Mouse (Mus musculus): Measurements from ENCODE around the gene Wipi2.

DNA sequence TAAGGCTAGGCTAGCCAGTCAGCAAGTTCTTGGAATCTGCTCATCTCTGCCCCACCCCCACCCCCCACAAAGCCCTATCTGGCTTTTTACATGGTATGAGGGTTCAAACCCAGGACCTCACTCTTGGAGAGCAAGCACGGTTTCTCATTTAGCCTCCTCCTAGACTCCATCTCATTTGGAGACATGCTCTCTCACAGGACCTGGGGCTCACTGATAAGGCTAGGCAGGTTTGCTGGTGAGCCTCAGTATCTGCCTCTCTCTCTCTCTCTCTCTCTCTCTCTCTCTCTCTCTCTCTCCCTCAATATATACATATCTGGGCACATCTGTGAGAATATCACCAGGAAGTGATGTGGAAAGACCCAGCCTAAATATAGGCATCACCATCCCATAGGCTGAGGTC lies 51.6 kb downstream of the Wipi2 start:
- TF ChIP-seq CTCF (IDR thresholded peaks at IDR 0.05; ENCODE audit: extremely low read depth, insufficient read length, insufficient replicate concordance, low read depth, low read length) (no peak), POLR2A (IDR thresholded peaks at IDR 0.05; ENCODE audit: low read depth, low read length) (no peak)

All from small intestine, adult 2 months (tissue).